Mouse (Mus musculus): Measurements from ENCODE around the gene Sardh. TPM values are rescaled to one million over a fixed set of nuclear protein-coding genes. Genes with fewer than 3 reads are reported as not detected.

Sardh gene
- polyA plus RNA-seq, 1 experiment from 2014 or later = 3.2 TPM

DNA sequence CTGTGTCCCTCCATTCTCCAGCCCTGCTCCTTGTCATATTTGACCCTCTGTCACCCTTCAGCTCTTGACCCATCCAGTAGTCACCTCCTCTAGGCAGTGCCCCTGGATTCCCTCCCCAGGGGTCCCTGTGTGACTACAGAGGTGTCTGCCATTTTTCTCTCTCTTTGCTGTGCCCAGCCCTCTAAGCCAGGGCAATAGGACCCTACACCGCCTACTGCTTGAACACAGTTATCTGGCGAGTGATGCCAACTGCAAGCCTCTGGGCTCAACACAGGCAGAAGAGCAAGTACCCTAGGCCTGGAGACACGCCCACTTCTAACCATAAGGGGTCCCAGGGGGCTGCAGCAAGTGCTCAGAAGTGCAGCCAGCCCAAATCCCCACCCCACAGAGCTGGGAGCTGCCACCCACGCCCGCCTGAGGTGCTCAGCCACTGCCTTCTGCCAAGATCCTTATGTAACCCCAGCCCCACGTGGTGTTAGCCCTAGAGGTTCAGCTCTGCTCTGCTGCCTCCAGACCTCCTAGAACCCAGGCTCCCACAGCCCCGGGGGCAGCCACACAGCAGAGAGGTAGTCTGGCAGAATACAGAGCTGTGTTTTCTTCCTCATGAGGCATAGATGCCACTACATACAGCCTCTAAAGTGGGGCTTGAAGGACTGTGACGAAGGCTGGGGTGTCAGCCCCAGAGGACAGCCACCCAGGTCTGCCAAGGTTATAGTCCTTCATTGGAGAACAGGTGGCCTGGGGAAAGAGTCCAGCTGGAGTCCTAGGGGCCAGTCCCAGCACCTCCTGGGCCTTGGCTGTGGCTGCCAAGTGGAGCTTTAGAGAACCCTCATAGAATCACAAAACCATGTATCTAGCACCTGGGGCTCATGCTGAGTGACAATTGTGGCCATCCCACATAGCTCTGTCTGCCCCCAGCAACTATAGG lies 35.9 kb downstream of the Sardh start:
- H3K27ac ChIP-seq (replicated peaks; ENCODE audit: low read depth, low read length) = no peak overlapping the region
- no peaks in the 10 kb centered on the region for H3K4me1 ChIP-seq (ENCODE audit: control insufficient read depth, insufficient read depth, low read length)
- ATAC-seq (ENCODE audit: low FRiP score, low TSS enrichment) (no peak), DNase-seq (no peak)
- no peak overlapping the region for H3K4me3 ChIP-seq (replicated peaks; ENCODE audit: low read depth, low read length)
- no peaks in the 10 kb centered on the region for H3K27me3 ChIP-seq (ENCODE audit: control insufficient read depth, insufficient read depth, low read length)
- H3K9ac ChIP-seq (replicated peaks; ENCODE audit: low read length) = no peak overlapping the region
- H3K36me3 ChIP-seq (ENCODE audit: control insufficient read depth, insufficient read depth, low read length) = no peaks in the 10 kb centered on the region
- H3K4me2 ChIP-seq (ENCODE audit: low read length) = no peak overlapping the region
- no peaks in the 10 kb centered on the region for H3K9me3 ChIP-seq (ENCODE audit: control insufficient read depth, low read length)
- 58% methylated on average over 8 of the region's 8 CpGs for WGBS

DNA sequence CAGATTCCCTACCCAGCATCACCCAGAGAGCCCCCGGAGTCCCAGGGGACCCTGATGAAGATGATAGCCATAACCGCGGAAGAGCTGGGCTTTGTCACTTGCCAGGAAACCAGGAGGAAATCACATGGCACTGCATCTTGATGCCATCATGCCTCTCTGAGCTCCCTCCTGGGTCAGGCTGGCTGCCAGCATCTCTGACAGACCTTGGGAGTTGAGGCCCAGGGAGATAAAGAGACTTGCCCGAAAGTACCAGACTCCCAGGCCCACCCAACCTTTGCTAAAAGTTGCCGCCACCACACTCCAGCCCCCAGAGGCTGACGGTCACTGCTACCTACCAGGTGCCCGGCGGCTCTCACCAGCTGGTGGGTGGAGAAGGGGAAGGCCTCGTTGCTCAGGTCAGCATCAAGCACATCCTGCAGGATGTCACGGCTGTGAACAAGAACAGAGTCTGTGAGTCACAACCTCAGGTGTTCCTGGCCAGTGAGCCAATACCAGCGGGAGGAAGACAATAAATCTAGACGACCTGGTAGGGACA lies 37.4 kb downstream of the Sardh start:
- ATAC-seq (ENCODE audit: low FRiP score, low TSS enrichment) = no peak

GRCm38 (mm10) chr2:27210255-27210654 lies 37.9 kb downstream of the Sardh start:
- H3K4me1 ChIP-seq (ENCODE audit: control insufficient read depth, insufficient read depth, low read length) = no peaks in the 10 kb centered on the region
- H3K27ac ChIP-seq (replicated peaks; ENCODE audit: low read depth, low read length) = no peak overlapping the region
- H3K9ac ChIP-seq (replicated peaks; ENCODE audit: low read length) = no peak overlapping the region
- DNase-seq = peak; percentile 47
- H3K9me3 ChIP-seq (ENCODE audit: control insufficient read depth, low read length) = no peaks in the 10 kb centered on the region
- no peaks in the 10 kb centered on the region for H3K36me3 ChIP-seq (ENCODE audit: control insufficient read depth, insufficient read depth, low read length)
- no peak for ATAC-seq (ENCODE audit: low FRiP score, low TSS enrichment)
- 61% methylated on average over 7 of the region's 7 CpGs for WGBS
- no peaks in the 10 kb centered on the region for H3K27me3 ChIP-seq (ENCODE audit: control insufficient read depth, insufficient read depth, low read length)
- H3K4me2 ChIP-seq (ENCODE audit: low read length) = no peak overlapping the region
- H3K4me3 ChIP-seq (replicated peaks; ENCODE audit: low read depth, low read length) = no peak overlapping the region

More for the DNA sequence above, 37.4 kb downstream of the Sardh start:
- H3K9me3 ChIP-seq (ENCODE audit: control insufficient read depth, low read length) = no peaks in the 10 kb centered on the region
- H3K4me2 ChIP-seq (ENCODE audit: low read length) = no peak overlapping the region
- no peaks in the 10 kb centered on the region for H3K4me1 ChIP-seq (ENCODE audit: control insufficient read depth, insufficient read depth, low read length)
- WGBS = 84% methylated on average over 12 of the region's 12 CpGs
- no peaks in the 10 kb centered on the region for H3K36me3 ChIP-seq (ENCODE audit: control insufficient read depth, insufficient read depth, low read length)
- no peaks in the 10 kb centered on the region for H3K27me3 ChIP-seq (ENCODE audit: control insufficient read depth, insufficient read depth, low read length)
- H3K9ac ChIP-seq (replicated peaks; ENCODE audit: low read length) = no peak overlapping the region
- H3K4me3 ChIP-seq (replicated peaks; ENCODE audit: low read depth, low read length) = no peak overlapping the region
- H3K27ac ChIP-seq (replicated peaks; ENCODE audit: low read depth, low read length) = no peak overlapping the region
- no peak for DNase-seq

DNA sequence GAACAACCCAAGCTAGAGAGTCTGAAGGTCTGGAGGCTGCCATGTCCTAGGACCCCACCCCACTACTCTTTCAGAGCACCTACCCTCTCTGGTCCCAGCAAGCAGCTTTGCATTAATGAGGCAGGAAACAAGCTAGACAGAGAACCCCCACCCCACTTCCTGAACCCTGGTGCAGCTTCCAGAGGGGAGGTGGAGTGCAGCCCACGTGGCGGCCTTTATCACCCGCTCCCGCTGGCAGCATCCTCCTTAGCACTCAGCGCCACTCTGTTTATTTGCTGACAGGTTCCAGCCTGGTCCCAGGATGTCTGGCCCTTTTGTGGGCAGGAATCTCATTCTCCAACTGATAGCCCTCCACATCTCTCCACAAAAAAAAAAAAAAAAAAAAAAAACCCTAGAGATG lies 38.3 kb downstream of the Sardh start:
- DNase-seq = no peak
- no peak overlapping the region for H3K27ac ChIP-seq (replicated peaks; ENCODE audit: low read depth, low read length)
- H3K4me1 ChIP-seq (ENCODE audit: control insufficient read depth, insufficient read depth, low read length) = no peaks in the 10 kb centered on the region
- H3K36me3 ChIP-seq (ENCODE audit: control insufficient read depth, insufficient read depth, low read length) = no peaks in the 10 kb centered on the region
- 63% methylated on average over 5 of the region's 5 CpGs for WGBS
- no peak overlapping the region for H3K4me2 ChIP-seq (ENCODE audit: low read length)
- no peaks in the 10 kb centered on the region for H3K9me3 ChIP-seq (ENCODE audit: control insufficient read depth, low read length)
- H3K27me3 ChIP-seq (ENCODE audit: control insufficient read depth, insufficient read depth, low read length) = no peaks in the 10 kb centered on the region
- ATAC-seq (ENCODE audit: low FRiP score, low TSS enrichment) = no peak
- no peak overlapping the region for H3K9ac ChIP-seq (replicated peaks; ENCODE audit: low read length)
- H3K4me3 ChIP-seq (replicated peaks; ENCODE audit: low read depth, low read length) = no peak overlapping the region

DNA sequence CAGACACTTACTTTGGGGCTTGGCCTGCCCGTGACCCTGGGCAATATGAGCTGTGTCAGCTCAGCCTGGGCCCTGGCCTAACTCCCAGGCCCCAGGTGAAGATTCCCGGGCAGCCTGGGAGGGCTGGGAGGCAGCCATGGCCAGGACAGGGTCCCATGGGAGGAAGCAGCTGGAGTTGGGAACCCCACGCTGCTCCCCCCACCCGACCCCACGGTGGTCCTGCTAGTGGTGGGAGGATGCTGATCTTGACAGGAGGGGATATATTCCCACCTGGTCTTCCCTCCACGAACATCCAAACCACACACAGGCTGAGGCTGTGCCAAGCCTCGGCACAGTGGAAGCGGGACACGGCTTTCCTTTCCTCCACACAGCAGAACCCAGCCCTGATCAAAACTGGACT lies 38.8 kb downstream of the Sardh start:
- Histone ChIP-seq H3K27me3 (ENCODE audit: control insufficient read depth, insufficient read depth, low read length) (no peaks in the 10 kb centered on the region), H3K9me3 (ENCODE audit: control insufficient read depth, low read length) (no peaks in the 10 kb centered on the region), H3K36me3 (ENCODE audit: control insufficient read depth, insufficient read depth, low read length) (no peaks in the 10 kb centered on the region), H3K9ac (replicated peaks; ENCODE audit: low read length) (no peak overlapping the region), H3K4me1 (ENCODE audit: control insufficient read depth, insufficient read depth, low read length) (no peaks in the 10 kb centered on the region), H3K4me3 (replicated peaks; ENCODE audit: low read depth, low read length) (no peak overlapping the region), H3K4me2 (ENCODE audit: low read length) (no peak overlapping the region), H3K27ac (replicated peaks; ENCODE audit: low read depth, low read length) (no peak overlapping the region)
- 80% methylated on average over 9 of the region's 9 CpGs for WGBS
- DNase-seq = no peak
- no peak for ATAC-seq (ENCODE audit: low FRiP score, low TSS enrichment)

GRCm38 (mm10) chr2:27207126-27207525 lies 41.0 kb downstream of the Sardh start:
- H3K4me2 ChIP-seq (ENCODE audit: low read length) = no peak overlapping the region
- H3K27ac ChIP-seq (replicated peaks; ENCODE audit: low read depth, low read length) = no peak overlapping the region
- H3K9ac ChIP-seq (replicated peaks; ENCODE audit: low read length) = no peak overlapping the region
- WGBS = 93% methylated on average over 5 of the region's 5 CpGs
- DNase-seq (no peak), ATAC-seq (ENCODE audit: low FRiP score, low TSS enrichment) (no peak)
- H3K9me3 ChIP-seq (ENCODE audit: control insufficient read depth, low read length) = no peaks in the 10 kb centered on the region
- H3K4me1 ChIP-seq (ENCODE audit: control insufficient read depth, insufficient read depth, low read length) = no peaks in the 10 kb centered on the region
- no peak overlapping the region for H3K4me3 ChIP-seq (replicated peaks; ENCODE audit: low read depth, low read length)
- no peaks in the 10 kb centered on the region for H3K27me3 ChIP-seq (ENCODE audit: control insufficient read depth, insufficient read depth, low read length)
- no peaks in the 10 kb centered on the region for H3K36me3 ChIP-seq (ENCODE audit: control insufficient read depth, insufficient read depth, low read length)

DNA sequence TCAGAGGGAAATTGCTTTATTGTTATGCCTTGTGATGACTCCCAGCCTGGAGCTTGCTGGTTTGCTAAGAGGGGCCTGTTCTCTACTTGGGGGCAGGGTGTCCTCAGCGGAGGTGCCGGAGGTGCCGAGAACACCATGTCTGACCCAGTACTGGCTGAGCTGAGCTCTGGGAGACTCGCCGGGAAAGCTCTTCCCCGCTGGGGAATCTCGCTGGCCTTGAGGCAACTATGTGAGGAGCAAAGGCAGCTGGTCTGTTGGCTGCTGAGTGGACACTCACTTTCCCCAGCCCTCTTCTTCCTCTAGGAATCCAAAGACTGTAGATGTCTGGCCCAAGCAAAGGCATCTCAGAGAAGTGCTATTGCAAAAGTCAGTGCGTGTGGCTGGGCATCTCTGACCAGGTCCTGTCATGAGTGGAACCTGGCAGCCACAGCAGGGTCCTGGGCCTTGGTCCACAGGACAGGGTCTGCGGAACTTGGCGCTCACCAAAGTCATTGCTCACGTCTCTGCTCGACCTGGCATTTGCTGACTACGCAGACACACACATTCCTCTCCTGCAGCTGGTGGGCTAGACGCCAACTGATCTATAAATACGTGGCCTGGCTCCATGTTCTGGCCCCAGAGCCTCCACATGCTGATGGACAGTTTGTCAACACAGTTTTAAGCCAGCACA lies 41.9 kb downstream of the Sardh start:
- DNase-seq (no peak), ATAC-seq (ENCODE audit: low FRiP score, low TSS enrichment) (no peak)
- Histone ChIP-seq H3K9ac (replicated peaks; ENCODE audit: low read length) (no peak overlapping the region), H3K27me3 (ENCODE audit: control insufficient read depth, insufficient read depth, low read length) (no peaks in the 10 kb centered on the region), H3K4me3 (replicated peaks; ENCODE audit: low read depth, low read length) (no peak overlapping the region), H3K4me2 (ENCODE audit: low read length) (no peak overlapping the region), H3K36me3 (ENCODE audit: control insufficient read depth, insufficient read depth, low read length) (no peaks in the 10 kb centered on the region), H3K4me1 (ENCODE audit: control insufficient read depth, insufficient read depth, low read length) (no peaks in the 10 kb centered on the region), H3K27ac (replicated peaks; ENCODE audit: low read depth, low read length) (no peak overlapping the region), H3K9me3 (ENCODE audit: control insufficient read depth, low read length) (no peaks in the 10 kb centered on the region)
- WGBS = 88% methylated on average over 15 of the region's 15 CpGs

GRCm38 (mm10) chr2:27205666-27206065 lies 42.5 kb downstream of the Sardh start:
- Histone ChIP-seq H3K9ac (replicated peaks; ENCODE audit: low read length) (no peak overlapping the region), H3K27ac (replicated peaks; ENCODE audit: low read depth, low read length) (no peak overlapping the region), H3K4me1 (ENCODE audit: control insufficient read depth, insufficient read depth, low read length) (no peaks in the 10 kb centered on the region), H3K9me3 (ENCODE audit: control insufficient read depth, low read length) (no peaks in the 10 kb centered on the region), H3K4me2 (ENCODE audit: low read length) (no peak overlapping the region), H3K27me3 (ENCODE audit: control insufficient read depth, insufficient read depth, low read length) (no peaks in the 10 kb centered on the region), H3K4me3 (replicated peaks; ENCODE audit: low read depth, low read length) (no peak overlapping the region), H3K36me3 (ENCODE audit: control insufficient read depth, insufficient read depth, low read length) (no peaks in the 10 kb centered on the region)
- no peak for DNase-seq
- 84% methylated on average over 10 of the region's 10 CpGs for WGBS
- ATAC-seq (ENCODE audit: low FRiP score, low TSS enrichment) = no peak
